Mouse (Mus musculus) CH12.LX (cell line): ENCODE results near the gene Zfp799. TPM values are rescaled to one million over a fixed set of nuclear protein-coding genes. Genes with fewer than 3 reads are reported as not detected.
A peak's percentile ranks its signal among the peaks of the same experiment; 100 is the strongest.

Source experiments
- DNase-seq: peaks from one replicate; pipeline ENCODE4 v3.0.0-alpha.2; 2013; ENCODE audit errors: extremely low read depth
- H3K27ac ChIP-seq: 2 replicates; pipeline ENCODE4 v1.5.1; 2012; ENCODE audit warnings: low read depth, mild to moderate bottlenecking, control low read depth, moderate library complexity; ENCODE audit not compliant: insufficient read depth
- H3K27me3 ChIP-seq: replicated peaks from 2 replicates; pipeline ENCODE3; 2012; ENCODE audit warnings: inconsistent platforms
- H3K36me3 ChIP-seq, 2 experiments: replicated peaks in 1 of 2; 2 replicates each; pipeline versions ENCODE3 to v1.6.1; 2012; ENCODE audit warnings: inconsistent platforms in 1 of 2, low read length in 1 of 2, mild to moderate bottlenecking in 1 of 2, mixed read lengths in 1 of 2, moderate library complexity in 1 of 2; ENCODE audit not compliant: control insufficient read depth in 1 of 2, insufficient read depth in 1 of 2
- H3K4me1 ChIP-seq, 2 experiments: 2 replicates each; pipeline ENCODE4 v1.6.1; 2012; ENCODE audit warnings: inconsistent platforms in 1 of 2, moderate library complexity in 1 of 2; ENCODE audit not compliant: insufficient read depth in 2 of 2, control insufficient read depth in 1 of 2
- H3K4me2 ChIP-seq: 2 replicates; pipeline ENCODE4 v1.6.1; 2012; ENCODE audit warnings: low read depth, mild to moderate bottlenecking, control low read depth; ENCODE audit not compliant: poor library complexity, insufficient read depth, severe bottlenecking
- H3K4me3 ChIP-seq, 3 experiments: fragments of 150-350 bp in 1 of 3; sonication (generic) in 1 of 3; replicated peaks in 1 of 3; 2 replicates each; pipeline versions ENCODE3 to v1.5.1; 2011 to 2012; ENCODE audit warnings: low read depth in 2 of 3, low read length in 2 of 3, mild to moderate bottlenecking in 2 of 3, moderate library complexity in 2 of 3, control low read depth in 1 of 3, improper control_type of control experiment in 1 of 3, inconsistent platforms in 1 of 3, mixed read lengths in 1 of 3; ENCODE audit not compliant: poor library complexity in 1 of 3
- H3K79me2 ChIP-seq: replicated peaks from 2 replicates; pipeline ENCODE4 v1.6.1; 2012; ENCODE audit warnings: mild to moderate bottlenecking, moderate library complexity; ENCODE audit not compliant: control insufficient read depth, poor library complexity, insufficient read depth, severe bottlenecking; ENCODE audit errors: extremely low read depth
- H3K9ac ChIP-seq: 2 replicates; pipeline ENCODE4 v1.6.1; 2012; ENCODE audit warnings: low read depth, mild to moderate bottlenecking, control low read depth, moderate library complexity; ENCODE audit not compliant: insufficient read depth
- H3K9me3 ChIP-seq: replicated peaks from 2 replicates; pipeline ENCODE3; 2012; ENCODE audit warnings: low read length, inconsistent platforms, mixed read lengths
- BHLHE40 ChIP-seq: IDR thresholded peaks from 2 replicates; pipeline ENCODE4 v1.6.1; 2011; ENCODE audit warnings: mild to moderate bottlenecking, low read depth, low read length, improper control_type of control experiment
- CHD1 ChIP-seq: IDR thresholded peaks from 2 replicates; pipeline ENCODE4 v1.6.1; 2012; ENCODE audit warnings: low read depth, low read length, improper control_type of control experiment, inconsistent platforms
- CHD2 ChIP-seq: IDR thresholded peaks from 2 replicates; pipeline ENCODE4 v1.6.1; 2011; ENCODE audit warnings: low read length, improper control_type of control experiment
- CTCF ChIP-seq, 2 experiments: IDR thresholded peaks in 1 of 2; conservative IDR thresholded peaks in 1 of 2; 2 replicates each; pipeline ENCODE4 v1.5.1; 2011 to 2012; ENCODE audit warnings: low read depth in 2 of 2, low read length in 2 of 2, improper control_type of control experiment in 1 of 2, inconsistent platforms in 1 of 2, mild to moderate bottlenecking in 1 of 2, moderate library complexity in 1 of 2
- E2F4 ChIP-seq: IDR thresholded peaks from 2 replicates; pipeline ENCODE4 v1.6.1; 2011; ENCODE audit warnings: low read depth, low read length, improper control_type of control experiment; ENCODE audit not compliant: insufficient replicate concordance
- ELF1 ChIP-seq: IDR thresholded peaks from 2 replicates; pipeline ENCODE4 v1.6.1; 2014; ENCODE audit warnings: low read depth, mild to moderate bottlenecking, inconsistent platforms, low read length, improper control_type of control experiment
- EP300 ChIP-seq: IDR thresholded peaks from 2 replicates; pipeline ENCODE4 v1.6.1; 2011; ENCODE audit warnings: low read length, improper control_type of control experiment
- ETS1 ChIP-seq: conservative IDR thresholded peaks from 2 replicates; pipeline ENCODE4 v1.6.1; 2012; ENCODE audit warnings: low read depth, mild to moderate bottlenecking, inconsistent platforms, low read length, improper control_type of control experiment, moderate library complexity
- GABPA ChIP-seq: IDR thresholded peaks from 2 replicates; pipeline ENCODE4 v1.6.1; 2012; ENCODE audit warnings: low read depth, low read length, improper control_type of control experiment, inconsistent platforms; ENCODE audit not compliant: insufficient replicate concordance
- HCFC1 ChIP-seq: IDR thresholded peaks from 2 replicates; pipeline ENCODE4 v1.6.1; 2012; ENCODE audit warnings: low read depth, mild to moderate bottlenecking, inconsistent platforms, low read length, improper control_type of control experiment
- IRF4 ChIP-seq: IDR thresholded peaks from 2 replicates; pipeline ENCODE4 v1.6.1; 2014; ENCODE audit warnings: low read depth, mild to moderate bottlenecking, inconsistent platforms, low read length, improper control_type of control experiment
- JUN ChIP-seq: IDR thresholded peaks from 2 replicates; pipeline ENCODE4 v1.6.1; 2011; ENCODE audit warnings: low read depth, mild to moderate bottlenecking, low read length, improper control_type of control experiment, moderate library complexity; ENCODE audit not compliant: insufficient read depth
- JUND ChIP-seq: conservative IDR thresholded peaks from 2 replicates; pipeline ENCODE4 v1.6.1; 2011; ENCODE audit warnings: low read depth, low read length, improper control_type of control experiment
- KAT2A ChIP-seq: IDR thresholded peaks from 2 replicates; pipeline ENCODE4 v1.6.1; 2012; ENCODE audit warnings: low read length, improper control_type of control experiment, inconsistent platforms; ENCODE audit not compliant: insufficient replicate concordance
- MAFK ChIP-seq: IDR thresholded peaks from 2 replicates; pipeline ENCODE4 v1.6.1; 2011; ENCODE audit warnings: low read length, improper control_type of control experiment; ENCODE audit not compliant: insufficient replicate concordance
- MAX ChIP-seq: IDR thresholded peaks from 2 replicates; pipeline ENCODE4 v1.6.1; 2011; ENCODE audit warnings: low read length, improper control_type of control experiment
- MAZ ChIP-seq: IDR thresholded peaks from 2 replicates; pipeline ENCODE4 v1.6.1; 2012; ENCODE audit warnings: low read depth, mild to moderate bottlenecking, inconsistent platforms, low read length, improper control_type of control experiment, moderate library complexity
- MEF2A ChIP-seq: IDR thresholded peaks from 2 replicates; pipeline ENCODE4 v1.6.1; 2014; ENCODE audit warnings: low read depth, mild to moderate bottlenecking, inconsistent platforms, low read length, improper control_type of control experiment, borderline replicate concordance
- MXI1 ChIP-seq: IDR thresholded peaks from 2 replicates; pipeline ENCODE4 v1.6.1; 2011; ENCODE audit warnings: mild to moderate bottlenecking, low read depth, low read length, improper control_type of control experiment
- MYC ChIP-seq: IDR thresholded peaks from 2 replicates; pipeline ENCODE4 v1.6.1; 2011; ENCODE audit warnings: low read depth, mild to moderate bottlenecking, improper control_type of control experiment, low read length
- NELFE ChIP-seq: IDR thresholded peaks from 2 replicates; pipeline ENCODE4 v1.6.1; 2011; ENCODE audit warnings: low read depth, low read length, improper control_type of control experiment
- NRF1 ChIP-seq: IDR thresholded peaks from 2 replicates; pipeline ENCODE4 v1.6.1; 2014; ENCODE audit warnings: low read depth, mild to moderate bottlenecking, inconsistent platforms, low read length, improper control_type of control experiment, moderate library complexity
- PAX5 ChIP-seq: IDR thresholded peaks from 2 replicates; pipeline ENCODE4 v1.6.1; 2012; ENCODE audit warnings: low read length, inconsistent platforms, mixed read lengths
- POLR2A ChIP-seq: IDR thresholded peaks from 2 replicates; pipeline ENCODE4 v1.6.1; 2011; ENCODE audit warnings: low read depth, mild to moderate bottlenecking, improper control_type of control experiment, low read length
- POLR2AphosphoS2 ChIP-seq: IDR thresholded peaks from 2 replicates; pipeline ENCODE4 v1.6.1; 2011; ENCODE audit warnings: low read depth, low read length, improper control_type of control experiment
- RAD21 ChIP-seq: IDR thresholded peaks from 2 replicates; pipeline ENCODE4 v1.6.1; 2011; ENCODE audit warnings: low read depth, mild to moderate bottlenecking, low read length, improper control_type of control experiment, moderate library complexity
- RCOR1 ChIP-seq: conservative IDR thresholded peaks from 2 replicates; pipeline ENCODE4 v1.6.1; 2012; ENCODE audit warnings: low read depth, mild to moderate bottlenecking, inconsistent platforms, low read length, improper control_type of control experiment
- SIN3A ChIP-seq: IDR thresholded peaks from 2 replicates; pipeline ENCODE4 v1.6.1; 2012; ENCODE audit warnings: low read length, improper control_type of control experiment, inconsistent platforms
- SMC3 ChIP-seq: IDR thresholded peaks from 2 replicates; pipeline ENCODE4 v1.6.1; 2011; ENCODE audit warnings: low read depth, low read length, improper control_type of control experiment
- TBP ChIP-seq: conservative IDR thresholded peaks from 2 replicates; pipeline ENCODE4 v1.6.1; 2011; ENCODE audit warnings: low read depth, low read length, improper control_type of control experiment
- TCF12 ChIP-seq: IDR thresholded peaks from 2 replicates; pipeline ENCODE4 v1.6.1; 2014; ENCODE audit warnings: low read depth, mild to moderate bottlenecking, inconsistent platforms, low read length, improper control_type of control experiment
- UBTF ChIP-seq: IDR thresholded peaks from 2 replicates; pipeline ENCODE4 v1.6.1; 2012; ENCODE audit warnings: low read depth, mild to moderate bottlenecking, inconsistent platforms, low read length, improper control_type of control experiment, moderate library complexity
- USF1 ChIP-seq: IDR thresholded peaks from 2 replicates; pipeline ENCODE4 v1.6.1; 2014; ENCODE audit warnings: low read depth, mild to moderate bottlenecking, inconsistent platforms, low read length, improper control_type of control experiment
- USF2 ChIP-seq: conservative IDR thresholded peaks from 2 replicates; pipeline ENCODE4 v1.6.1; 2011; ENCODE audit warnings: low read depth, low read length, improper control_type of control experiment
- ZKSCAN1 ChIP-seq: IDR thresholded peaks from 2 replicates; pipeline ENCODE4 v1.6.1; 2012; ENCODE audit warnings: low read depth, inconsistent platforms, low read length, improper control_type of control experiment, borderline replicate concordance
- ZMIZ1 ChIP-seq: IDR thresholded peaks from 2 replicates; pipeline ENCODE4 v1.6.1; 2012; ENCODE audit warnings: low read depth, mild to moderate bottlenecking, inconsistent platforms, low read length, improper control_type of control experiment
- ZNF384 ChIP-seq: IDR thresholded peaks from 2 replicates; pipeline ENCODE4 v1.6.1; 2012; ENCODE audit warnings: low read depth, low read length, improper control_type of control experiment, inconsistent platforms
- dilution Hi-C: fragments of 300-500 bp; cut with MboI; formaldehyde crosslinking; loops from 2 replicates; pipeline ENCODE4 v1.14.3; 2020; ENCODE audit warnings: low sequenced_read_pairs; ENCODE audit not compliant: extremely low pct_unique_long_range_greater_than_20kb, extremely low pct_ligation_motif_present
- in situ Hi-C: fragments of 300-500 bp; cut with MboI; formaldehyde crosslinking; loops from 3 replicates; pipeline ENCODE4 v1.14.3; 2019; ENCODE audit warnings: low sequenced_read_pairs, low pct_ligation_motif_present, low pct_unique_long_range_greater_than_20kb, mixed read lengths
- polyA plus RNA-seq: library from polyadenylated mRNA; unstranded; fragments of >175 nt; gene quantifications from 2 replicates; pipeline ENCODE4 v1.2.1, GENCODE M21; 2012; ENCODE audit warnings: low read depth; ENCODE audit not compliant: insufficient read length
- total RNA-seq, 2 experiments: library from RNA; depleted of rRNA; stranded (reverse); fragments of 300-350 nt in 1 of 2; fragments of >200 nt in 1 of 2; gene quantifications; 2 replicates each; pipeline ENCODE4 v1.2.3; 2012 to 2014

The Zfp799 gene
- total RNA-seq (2012; rRNA removed) (4.7 and 6.2 TPM in 2 replicates), total RNA-seq (2014; rRNA removed) (6.5 and 9.0 TPM in 2 replicates), polyA plus RNA-seq (9.4 and 9.5 TPM in 2 replicates)

GRCm38 (mm10) chr17:32829540-32830417 is at the start of gene Zfp799:
Zfp799 (minus strand) TSS chr17:32830261.
- peak within 1 kb of the TSS; percentile 90 to 93 (median 91) for H3K4me3 ChIP-seq
- in situ Hi-C loops (no loop called here), dilution Hi-C loops (no loop called here)
- no peaks in the 10 kb centered on the region for H3K9me3 ChIP-seq
- H3K9ac ChIP-seq, result peak within 1 kb of the TSS; percentile 65
- peak; percentile 88 for DNase-seq
- H3K4me1 ChIP-seq, result peaks cover 2 to 15% of the 10 kb centered on the region in 2 experiments; a peak in 2 of 4 replicates
- peak within 1 kb of the TSS; percentile 79 for H3K4me2 ChIP-seq
- no peak within 1 kb of the TSS for H3K27ac ChIP-seq
- peaks cover 0 to 14% of the 10 kb centered on the region in 2 experiments for H3K36me3 ChIP-seq
- H3K79me2 ChIP-seq, result peaks cover 20% of the 10 kb centered on the region
- H3K27me3 ChIP-seq, result no peaks in the 10 kb centered on the region
- 0 out of 2 replicates have a peak, but pooled peaks have one; percentile 52 for TF ChIP-seq MYC
- peak; percentile 30; the same call in 1 of the 2 replicates for TF ChIP-seq KAT2A
- no peak for TF ChIP-seq JUN
- peak; percentile 69 for TF ChIP-seq POLR2A
- TF ChIP-seq SIN3A, result no peak
- no peak for TF ChIP-seq EP300
- TF ChIP-seq MAX, result no peak
- no peak for TF ChIP-seq JUND
- peak; percentile 59; the same call in 1 of the 2 replicates for TF ChIP-seq TCF12
- TF ChIP-seq TBP, result peak; percentile 72; the same call in 1 of the 2 replicates
- TF ChIP-seq PAX5, result no peak
- no peak for TF ChIP-seq RAD21
- no peak for TF ChIP-seq POLR2AphosphoS2
- TF ChIP-seq HCFC1, result peak; percentile 76
- TF ChIP-seq IRF4, result no peak
- TF ChIP-seq ZNF384, result 0 out of 2 replicates have a peak, but pooled peaks have one; percentile 24
- TF ChIP-seq SMC3, result no peak
- TF ChIP-seq ZKSCAN1, result no peak
- TF ChIP-seq ELF1, result 0 out of 2 replicates have a peak, but pooled peaks have one; percentile 21
- TF ChIP-seq USF1, result no peak
- TF ChIP-seq CTCF (conservative IDR thresholded peaks at IDR 0.05 in 1 of 2, IDR thresholded peaks at IDR 0.05 in 1 of 2; ENCODE audit: low read depth in 2 of 2, low read length in 2 of 2), result no peak
- no peak; the same call in 1 of the 2 replicates for TF ChIP-seq USF2
- TF ChIP-seq NRF1, result peak; percentile 68
- peak; percentile 68 for TF ChIP-seq NELFE
- 0 out of 2 replicates have a peak, but pooled peaks have one; percentile 22 for TF ChIP-seq MEF2A
- 0 out of 2 replicates have a peak, but pooled peaks have one; percentile 24 for TF ChIP-seq MXI1
- TF ChIP-seq CHD1, result no peak
- TF ChIP-seq UBTF, result no peak
- TF ChIP-seq ETS1, result no peak
- TF ChIP-seq CHD2, result peak; percentile 19; the same call in 1 of the 2 replicates
- TF ChIP-seq BHLHE40, result no peak
- TF ChIP-seq MAZ, result no peak
- TF ChIP-seq MAFK, result no peak
- no peak for TF ChIP-seq E2F4
- TF ChIP-seq RCOR1, result no peak
- TF ChIP-seq GABPA, result no peak
- peak; percentile 57; the same call in 1 of the 2 replicates for TF ChIP-seq ZMIZ1
